Mouse (Mus musculus) lung, postnatal 10 days (tissue): ENCODE data around the gene Arl4d.

Experiments
- DNase-seq: peaks from one replicate; pipeline ENCODE4 v3.0.0; 2021

Arl4d gene

DNA sequence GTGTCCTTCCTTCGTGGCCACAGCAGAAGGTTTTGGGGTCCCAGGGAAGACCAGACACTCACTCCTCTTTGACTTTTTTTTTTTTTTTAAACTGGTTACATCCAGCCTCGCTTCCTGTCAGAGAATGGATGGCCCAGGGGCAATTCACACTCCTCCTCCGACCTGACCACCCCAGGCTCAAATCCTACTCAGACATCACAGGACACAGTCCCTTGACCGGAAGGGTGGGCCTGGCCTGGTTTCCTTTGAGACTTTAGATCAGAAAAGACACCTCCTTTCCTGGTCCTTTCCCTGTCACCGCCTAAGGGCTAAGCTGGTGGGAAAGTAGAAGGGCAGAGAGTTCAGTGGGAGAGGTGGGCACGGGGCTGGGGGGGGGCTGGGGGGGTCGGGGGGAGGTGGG lies 14.6 kb downstream of the Arl4d start:
- peak; percentile 71 for DNase-seq

GRCm38 (mm10) chr11:101680634-101681325 lies 15.4 kb downstream of the Arl4d start:
- no peak for DNase-seq

DNA sequence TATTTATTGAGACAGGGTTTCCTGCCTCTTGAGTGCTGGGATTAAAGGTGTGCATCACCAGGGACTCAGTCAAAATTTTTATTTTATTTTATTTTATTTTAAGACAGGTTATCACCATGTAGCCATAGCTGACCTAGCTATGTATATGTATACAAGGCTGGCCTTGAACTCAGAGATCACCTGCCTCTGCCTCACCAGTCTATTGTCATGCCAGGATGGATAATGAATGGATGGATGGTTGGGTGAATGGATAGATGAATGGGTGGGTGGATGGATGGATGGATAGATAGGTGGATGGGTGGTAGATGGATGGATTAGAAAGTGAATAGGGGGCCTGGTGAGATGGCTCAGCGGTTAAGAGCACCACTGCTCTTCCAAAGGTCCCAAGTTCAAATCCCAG lies 16.6 kb downstream of the Arl4d start:
- DNase-seq = no peak

GRCm38 (mm10) chr11:101682410-101682960 lies 17.1 kb downstream of the Arl4d start:
- DNase-seq = no peak

DNA sequence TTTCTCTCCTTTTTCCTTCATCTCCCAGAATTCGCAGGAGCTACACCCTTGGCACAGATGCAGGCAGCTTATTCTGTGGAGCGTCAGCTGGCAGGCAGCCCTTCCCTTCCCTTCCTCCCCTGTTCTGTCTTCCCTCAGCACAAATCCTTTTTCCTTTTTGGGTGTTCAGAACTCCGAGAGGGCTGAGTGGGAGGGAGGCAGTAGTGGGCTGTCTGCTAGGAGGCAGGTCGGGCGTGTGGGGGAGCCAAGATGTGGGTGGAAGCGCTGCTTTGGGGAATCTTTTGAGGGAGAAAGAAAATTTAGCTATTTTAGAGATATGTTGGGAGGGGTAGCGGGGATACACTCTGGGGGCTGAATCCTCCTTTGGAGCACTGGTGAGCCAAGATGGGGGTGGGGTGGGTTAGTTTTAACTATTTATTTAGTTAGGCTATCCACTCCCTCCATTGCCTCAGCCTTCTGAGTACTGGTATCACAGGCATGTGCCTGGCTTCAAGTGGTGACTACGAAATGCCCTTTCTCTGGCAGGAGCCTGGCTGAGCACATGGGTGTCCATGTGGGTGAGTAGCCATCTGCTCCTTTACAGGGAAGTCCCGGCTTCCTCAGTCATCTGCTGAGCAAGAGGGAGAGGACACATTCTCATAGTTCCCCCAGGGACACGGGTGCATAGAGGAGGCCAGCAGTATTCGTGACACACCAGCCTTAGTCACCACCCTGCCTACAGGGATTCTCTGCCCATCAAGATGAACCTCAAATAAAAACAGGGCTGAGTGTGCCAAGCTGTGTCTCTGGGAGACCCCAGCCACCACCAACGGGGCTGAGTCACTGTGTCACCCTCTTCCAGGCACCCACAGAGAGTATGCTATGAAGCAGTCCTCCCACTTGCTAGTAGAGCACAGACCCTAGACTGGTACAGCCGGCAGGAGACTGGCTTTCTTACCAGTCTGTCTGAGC lies 22.3 kb downstream of the Arl4d start:
- peak; percentile 80 for DNase-seq

DNA sequence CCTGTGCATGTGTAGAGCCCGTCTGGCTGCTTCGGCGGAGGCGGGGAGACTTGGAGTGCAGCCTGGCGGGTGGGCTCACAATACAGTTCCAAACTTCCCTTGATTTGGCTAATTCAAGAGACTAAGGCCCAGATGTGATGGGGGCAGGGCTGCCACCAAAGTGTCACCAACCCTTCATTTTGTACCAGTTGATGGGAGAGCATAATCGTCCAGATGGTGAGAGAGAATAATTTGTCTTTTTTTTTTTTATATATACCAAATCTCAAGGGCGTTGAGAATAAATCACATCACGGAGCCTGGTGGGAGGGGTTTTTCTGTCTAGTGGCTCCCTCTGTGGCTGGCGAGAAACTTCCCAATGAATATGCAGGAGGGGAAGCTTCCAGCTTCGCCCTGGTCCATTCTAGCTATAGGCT lies 24.4 kb downstream of the Arl4d start:
- DNase-seq = no peak

DNA sequence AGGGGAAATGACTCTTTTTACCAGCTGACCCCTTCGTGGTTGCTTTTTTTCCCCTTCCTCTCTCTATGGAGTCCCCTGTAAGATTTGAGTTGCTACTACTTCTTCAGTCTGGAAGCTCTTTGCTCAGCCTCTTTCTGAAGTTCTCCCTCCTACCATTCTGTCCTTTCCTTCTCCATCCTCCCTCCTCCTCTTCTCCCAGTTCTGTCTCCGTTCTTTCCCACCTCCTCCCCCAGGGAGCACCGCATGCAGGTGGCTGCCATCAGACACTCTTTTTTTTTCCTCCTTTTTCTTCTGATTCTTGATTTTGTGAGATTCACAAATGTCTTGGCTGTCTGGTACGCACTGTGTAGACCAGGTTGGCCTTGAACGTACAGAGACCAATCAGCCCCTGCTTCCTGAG lies 25.0 kb downstream of the Arl4d start:
- DNase-seq = no peak

- DNase-seq = peak; percentile 58
These were observed 30.7 kb downstream of the Arl4d start for GRCm38 (mm10) chr11:101695906-101696661.

DNA sequence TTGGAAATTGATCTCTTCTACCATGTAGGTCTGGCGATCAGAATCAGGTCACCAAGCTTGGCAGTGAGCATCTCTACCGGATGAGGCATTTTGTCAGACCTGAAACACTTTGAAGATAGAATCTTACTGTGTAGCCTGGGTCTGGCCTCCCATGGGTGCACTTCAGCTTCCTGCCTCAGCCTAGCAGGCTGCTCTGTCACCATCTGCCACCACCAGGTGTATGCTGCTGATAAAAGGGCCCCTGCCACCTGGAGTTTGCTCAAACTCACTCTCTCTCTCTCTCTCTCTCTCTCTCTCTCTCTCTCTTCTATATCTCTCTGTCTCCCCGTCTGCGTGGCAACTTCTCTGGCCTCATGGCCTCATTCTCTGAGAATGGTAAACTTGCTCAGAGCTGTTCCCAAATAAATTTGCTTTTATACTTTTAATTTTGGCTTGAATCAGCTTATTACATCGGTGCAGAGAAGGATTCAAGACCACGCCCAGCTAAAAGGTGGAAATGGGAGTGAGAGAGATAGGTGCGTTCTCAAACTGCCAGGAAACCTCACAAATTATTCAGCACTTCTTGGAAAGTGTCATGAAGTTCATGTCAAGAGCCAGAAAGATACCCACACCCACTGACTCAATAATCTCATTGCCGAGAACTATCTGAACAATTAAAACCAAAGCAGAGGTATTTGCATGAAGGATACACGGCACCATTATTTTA lies 32.0 kb downstream of the Arl4d start:
- no peak for DNase-seq

- DNase-seq = no peak
These were observed 32.8 kb downstream of the Arl4d start for GRCm38 (mm10) chr11:101698114-101698513.

GRCm38 (mm10) chr11:101699556-101699955 lies 34.2 kb downstream of the Arl4d start:
- no peak for DNase-seq

DNA sequence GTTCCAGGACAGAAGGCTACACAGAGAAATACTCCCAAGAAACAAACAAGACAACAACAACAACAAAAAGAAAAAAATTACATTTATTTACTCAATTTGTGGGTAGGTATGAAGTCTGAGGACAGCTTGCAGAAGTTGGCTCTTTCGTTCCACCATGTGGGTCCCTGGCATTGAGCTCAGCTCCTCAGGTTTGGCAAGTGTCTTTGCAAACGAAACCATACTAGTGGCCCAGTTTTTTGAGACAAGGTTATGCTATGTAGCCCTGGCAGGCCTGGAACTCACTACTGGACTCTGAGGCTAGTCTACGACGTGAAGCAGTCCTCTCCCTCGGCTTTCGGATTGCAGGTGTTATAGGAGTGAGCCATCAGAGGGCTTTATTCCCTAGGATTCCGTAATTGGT lies 34.6 kb downstream of the Arl4d start:
- DNase-seq = no peak

DNA sequence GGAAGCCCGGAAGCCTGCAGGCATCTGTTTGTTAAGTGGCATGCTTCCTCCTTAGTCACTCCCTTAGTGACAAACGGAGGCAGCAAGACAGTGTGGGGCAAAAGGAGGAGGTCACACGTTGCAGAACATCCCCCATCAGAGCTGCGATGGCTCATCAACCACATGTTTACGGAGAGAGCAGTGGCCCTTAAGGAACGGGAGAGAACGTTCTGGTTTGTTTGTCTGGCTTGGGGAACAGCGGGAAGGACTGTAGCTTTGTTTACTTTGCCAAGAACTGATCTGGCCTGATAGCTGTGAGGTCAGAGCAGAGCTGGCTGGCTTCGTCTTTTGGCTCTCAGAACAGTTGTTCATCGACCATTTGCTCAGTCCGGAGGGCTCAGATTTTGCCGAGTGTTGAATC lies 35.1 kb downstream of the Arl4d start:
- peak; percentile 62 for DNase-seq

DNA sequence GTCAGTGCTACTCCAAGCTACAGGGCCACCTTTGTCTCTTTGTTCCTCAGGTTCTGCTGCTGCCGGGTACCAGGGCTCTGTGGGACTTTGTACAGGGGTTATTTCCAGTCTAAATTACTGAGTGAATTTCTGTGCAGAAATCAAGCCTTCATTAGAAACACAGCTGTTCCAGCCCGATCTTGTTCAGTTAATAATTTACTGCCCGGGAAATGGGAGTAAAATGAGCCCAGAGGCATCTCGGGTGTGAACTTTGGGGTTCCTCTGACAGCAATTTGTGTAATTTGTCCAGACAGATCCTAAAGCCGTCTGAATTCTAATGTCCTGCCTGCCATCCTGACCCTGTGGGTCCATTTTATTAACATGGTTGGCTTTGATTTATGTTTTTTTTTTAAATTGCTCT lies 38.7 kb downstream of the Arl4d start:
- no peak for DNase-seq

- no peak for DNase-seq
These were observed 41.6 kb downstream of the Arl4d start for GRCm38 (mm10) chr11:101706764-101707448.

DNA sequence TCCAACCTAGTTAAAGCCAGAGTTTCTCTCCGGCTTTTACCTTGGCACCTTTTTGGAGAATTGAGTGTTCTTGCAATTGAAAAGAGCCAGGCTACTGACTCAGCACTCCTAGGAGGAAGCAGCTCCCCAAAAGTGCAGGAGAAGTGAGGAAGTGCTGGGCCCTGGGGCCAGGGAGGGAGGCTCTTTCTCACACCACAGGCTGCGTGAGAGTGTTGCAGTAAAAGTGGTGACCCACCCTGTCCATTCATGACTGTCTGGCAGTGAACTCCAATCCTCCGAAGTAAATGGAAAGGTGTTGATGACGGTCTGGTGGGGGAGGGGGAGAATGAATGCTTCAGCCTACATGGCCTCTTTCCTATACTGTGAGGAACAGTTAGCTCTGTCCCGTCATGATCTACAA lies 43.1 kb downstream of the Arl4d start:
- DNase-seq = no peak

DNA sequence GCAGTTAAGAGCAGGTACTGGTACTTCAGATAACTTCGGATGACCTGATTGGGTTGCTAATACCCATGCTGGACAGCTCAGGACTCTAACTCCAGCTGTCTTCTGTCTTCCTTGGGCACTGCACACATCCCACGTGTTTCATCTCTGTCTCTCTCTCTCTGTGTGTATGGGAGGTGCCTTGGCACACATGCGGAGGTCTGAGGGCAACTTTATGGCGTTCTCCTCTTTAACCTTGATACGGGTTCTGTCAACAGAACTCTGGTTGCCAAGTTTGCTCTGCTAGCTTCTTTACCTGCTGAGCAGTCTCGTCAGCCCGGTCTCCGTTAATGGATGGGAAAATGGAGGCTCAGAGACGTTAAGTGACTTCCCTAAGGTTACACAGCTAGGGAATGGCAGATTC lies 47.5 kb downstream of the Arl4d start:
- no peak for DNase-seq

DNA sequence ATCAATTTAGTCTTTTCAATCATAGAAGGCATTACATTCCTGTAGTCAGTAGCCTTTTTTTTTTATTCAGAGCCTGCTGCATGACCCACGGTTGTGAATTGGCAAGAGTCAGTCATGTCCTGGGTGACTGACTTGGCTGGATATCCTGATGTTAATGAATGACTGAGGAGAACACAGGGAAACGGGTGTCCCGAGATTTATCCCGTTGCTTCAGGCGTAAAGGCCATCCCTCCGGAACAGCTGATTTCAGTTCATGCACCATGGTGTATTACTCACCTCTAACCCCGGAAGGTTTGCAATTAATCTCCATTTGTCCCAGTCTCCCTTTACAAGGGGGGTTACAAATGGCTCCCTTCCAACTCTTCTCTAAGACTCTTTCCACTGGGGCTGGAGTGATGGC lies 48.7 kb downstream of the Arl4d start:
- DNase-seq = no peak
